Mouse (Mus musculus) cerebellum, adult 18-20 months (tissue): Measurements from ENCODE around the gene Gm28553.
"Not testable (repeated sequence)": the region's sequence is repeated elsewhere in the genome, so short reads cannot be mapped to it uniquely, and the experiment has no call there.

Source experiments
- DNase-seq, 2 experiments: peaks; one replicate each; pipeline ENCODE4 v3.0.0; 2021

Gene Gm28553

GRCm38 (mm10) chrY:48856197-48856596 is at the start of gene Gm28553:
Gene Gm28553 (plus strand): TSS chrY:48856497.
- not testable (repeated sequence) for DNase-seq
